Mouse (Mus musculus): ENCODE data around the gene Nbas.

GRCm38 (mm10) chr12:13519413-13519812 is 250.5 kb downstream of the Nbas start:
- no peak for TF ChIP-seq CTCF (IDR thresholded peaks at IDR 0.05; ENCODE audit: low read depth)
- TF ChIP-seq EP300 (IDR thresholded peaks at IDR 0.05; ENCODE audit: low read depth): no peak

Data from liver, postnatal 0 days (tissue).